Mouse (Mus musculus): ENCODE measurements at regions not wholly inside any gene's neighbourhood (a gene's known extent, or its start where the extent isn't known, plus 50 kb on each side); places are given as distances from the start of the nearest gene placed in this dataset.

GRCm38 (mm10) chr7:113133891-113134290 lies 73.4 kb upstream of the Arntl start:
- Histone ChIP-seq H3K36me3 (no peaks in the 10 kb centered on the region), H3K9ac (replicated peaks) (no peak overlapping the region), H3K27ac (replicated peaks) (no peak overlapping the region), H3K4me1 (peaks cover 5% of the 10 kb centered on the region; the same call in 1 of the 2 replicates), H3K27me3 (no peaks in the 10 kb centered on the region), H3K4me2 (replicated peaks) (no peak overlapping the region), H3K4me3 (no peak overlapping the region), H3K9me3 (no peaks in the 10 kb centered on the region)
- 79% methylated on average over 5 of the region's 5 CpGs for WGBS
- no peak for ATAC-seq (replicated peaks)

DNA sequence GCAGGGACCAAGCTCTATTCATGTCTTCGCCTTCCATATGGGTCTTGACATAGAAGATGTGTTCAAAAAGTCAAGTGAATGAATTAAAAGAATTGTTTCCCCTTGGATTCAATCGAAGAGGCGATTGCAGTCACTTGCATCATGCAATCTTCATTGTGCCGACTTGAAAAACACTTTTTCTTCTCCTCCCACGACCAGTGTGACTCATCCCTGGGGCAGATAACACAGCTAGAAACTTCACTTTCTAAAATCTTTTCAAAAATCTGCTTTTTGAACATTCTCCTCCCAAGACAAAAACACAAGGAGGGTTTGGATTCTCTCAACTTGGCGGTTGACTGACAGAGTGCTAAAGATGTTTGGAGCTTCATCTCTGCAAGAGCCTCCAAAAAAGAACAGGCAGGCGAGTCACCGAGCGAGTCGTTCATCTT lies 67.2 kb upstream of the Arntl start:
- Histone ChIP-seq H3K9me3 (no peaks in the 10 kb centered on the region), H3K4me2 (replicated peaks) (no peak overlapping the region), H3K36me3 (no peaks in the 10 kb centered on the region), H3K4me3 (no peak overlapping the region), H3K9ac (replicated peaks) (no peak overlapping the region), H3K27ac (replicated peaks) (no peak overlapping the region), H3K27me3 (no peaks in the 10 kb centered on the region), H3K4me1 (peaks cover 16% of the 10 kb centered on the region)
- WGBS: 82% methylated on average over 10 of the region's 10 CpGs
- ATAC-seq (replicated peaks): no peak

GRCm38 (mm10) chr7:113141846-113142683 lies 65.2 kb upstream of the Arntl start:
- ATAC-seq (replicated peaks): peak; percentile 20; the same call in 1 of the 2 replicates
- 14% methylated on average over 10 of the region's 10 CpGs for WGBS
- Histone ChIP-seq H3K4me2 (replicated peaks) (no peak overlapping the region), H3K4me1 (peaks cover 19% of the 10 kb centered on the region), H3K4me3 (no peak overlapping the region), H3K27ac (replicated peaks) (no peak overlapping the region), H3K36me3 (no peaks in the 10 kb centered on the region), H3K27me3 (no peaks in the 10 kb centered on the region), H3K9me3 (no peaks in the 10 kb centered on the region), H3K9ac (replicated peaks) (no peak overlapping the region)

DNA sequence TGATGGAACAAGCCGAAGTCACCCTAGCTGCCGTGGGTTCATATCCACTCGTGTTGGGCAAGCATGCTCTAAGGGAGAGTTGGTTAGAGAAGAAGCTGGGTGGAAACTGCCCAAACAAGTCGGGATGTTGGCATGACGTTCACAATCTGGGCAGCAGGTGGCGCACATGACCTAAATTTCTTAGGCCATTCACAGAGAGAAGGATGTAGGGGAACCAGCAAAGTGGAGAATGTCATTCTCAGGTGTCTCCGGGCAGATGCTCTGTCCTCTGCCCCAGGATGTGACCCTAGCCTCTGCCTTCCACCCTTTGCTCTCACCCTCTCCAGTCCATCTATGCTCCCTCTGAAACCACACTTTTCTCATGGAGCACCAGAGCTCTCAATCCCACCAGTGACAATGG lies 63.7 kb upstream of the Arntl start:
- no peak overlapping the region for H3K9ac ChIP-seq (replicated peaks)
- H3K36me3 ChIP-seq: no peaks in the 10 kb centered on the region
- H3K4me2 ChIP-seq (replicated peaks): no peak overlapping the region
- 8% methylated on average over 7 of the region's 7 CpGs for WGBS
- H3K4me3 ChIP-seq: no peak overlapping the region
- H3K9me3 ChIP-seq: no peaks in the 10 kb centered on the region
- peaks cover 31% of the 10 kb centered on the region for H3K4me1 ChIP-seq
- peak; percentile 23; the same call in 1 of the 2 replicates for ATAC-seq (replicated peaks)
- H3K27me3 ChIP-seq: no peaks in the 10 kb centered on the region
- no peak overlapping the region for H3K27ac ChIP-seq (replicated peaks)

DNA sequence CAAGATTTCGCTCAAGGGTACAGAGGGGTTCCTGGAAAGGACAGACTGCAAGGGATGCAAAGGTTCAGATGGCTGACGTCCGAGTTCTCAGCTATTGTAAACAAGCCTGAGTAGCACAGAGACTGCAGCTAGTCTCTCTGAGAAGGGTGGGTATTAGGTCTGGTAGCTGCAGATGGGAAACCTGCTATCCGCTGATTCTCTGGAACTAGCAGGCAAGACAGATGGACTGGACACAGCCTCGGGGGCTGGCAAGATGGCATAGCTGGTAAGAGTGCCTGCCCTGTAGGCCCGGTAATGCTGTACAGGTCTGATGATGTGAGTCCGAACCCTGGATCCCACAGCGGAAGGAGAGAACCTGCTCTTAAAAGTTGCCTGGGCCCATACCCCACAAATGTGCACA lies 62.2 kb upstream of the Arntl start:
- Histone ChIP-seq H3K27me3 (no peaks in the 10 kb centered on the region), H3K9me3 (no peaks in the 10 kb centered on the region), H3K4me1 (peaks cover 31% of the 10 kb centered on the region), H3K4me2 (replicated peaks) (no peak overlapping the region), H3K9ac (replicated peaks) (no peak overlapping the region), H3K27ac (replicated peaks) (no peak overlapping the region), H3K4me3 (no peak overlapping the region), H3K36me3 (no peaks in the 10 kb centered on the region)
- no peak for ATAC-seq (replicated peaks)
- 89% methylated on average over 8 of the region's 8 CpGs for WGBS

DNA sequence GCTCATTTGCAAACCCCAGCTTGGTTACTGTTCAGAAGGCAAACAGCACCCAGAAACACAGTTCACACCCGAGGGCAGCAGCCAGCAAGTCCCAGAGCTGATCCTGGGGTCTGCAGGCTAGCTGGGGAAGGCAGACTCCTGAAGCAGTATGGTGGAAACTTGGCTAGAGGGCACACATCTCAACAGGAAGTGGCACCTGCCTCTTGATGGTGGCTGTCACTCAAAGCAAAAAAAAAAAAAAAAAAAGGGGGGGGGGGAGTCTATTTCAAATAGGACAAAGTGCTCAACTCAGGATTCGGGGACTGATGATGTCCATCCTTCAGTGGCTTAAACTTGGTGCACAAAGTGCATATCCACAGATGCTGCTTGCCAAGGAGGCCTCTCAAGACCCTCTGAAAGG lies 61.2 kb upstream of the Arntl start:
- Histone ChIP-seq H3K4me2 (replicated peaks) (no peak overlapping the region), H3K4me1 (peaks cover 31% of the 10 kb centered on the region), H3K36me3 (no peaks in the 10 kb centered on the region), H3K4me3 (no peak overlapping the region), H3K9me3 (no peaks in the 10 kb centered on the region), H3K27ac (replicated peaks) (no peak overlapping the region), H3K9ac (replicated peaks) (no peak overlapping the region), H3K27me3 (no peaks in the 10 kb centered on the region)
- ATAC-seq (replicated peaks): no peak
- WGBS: 77% methylated on average over 2 of the region's 2 CpGs

- Histone ChIP-seq H3K4me2 (replicated peaks) (no peak overlapping the region), H3K4me1 (peaks cover 27% of the 10 kb centered on the region), H3K27ac (replicated peaks) (no peak overlapping the region), H3K27me3 (no peaks in the 10 kb centered on the region), H3K36me3 (no peaks in the 10 kb centered on the region), H3K4me3 (no peak overlapping the region), H3K9ac (replicated peaks) (no peak overlapping the region), H3K9me3 (no peaks in the 10 kb centered on the region)
- no peak for ATAC-seq (replicated peaks)
- 86% methylated on average over 9 of the region's 9 CpGs for WGBS
These were observed 60.7 kb upstream of the Arntl start for GRCm38 (mm10) chr7:113146526-113146925.

DNA sequence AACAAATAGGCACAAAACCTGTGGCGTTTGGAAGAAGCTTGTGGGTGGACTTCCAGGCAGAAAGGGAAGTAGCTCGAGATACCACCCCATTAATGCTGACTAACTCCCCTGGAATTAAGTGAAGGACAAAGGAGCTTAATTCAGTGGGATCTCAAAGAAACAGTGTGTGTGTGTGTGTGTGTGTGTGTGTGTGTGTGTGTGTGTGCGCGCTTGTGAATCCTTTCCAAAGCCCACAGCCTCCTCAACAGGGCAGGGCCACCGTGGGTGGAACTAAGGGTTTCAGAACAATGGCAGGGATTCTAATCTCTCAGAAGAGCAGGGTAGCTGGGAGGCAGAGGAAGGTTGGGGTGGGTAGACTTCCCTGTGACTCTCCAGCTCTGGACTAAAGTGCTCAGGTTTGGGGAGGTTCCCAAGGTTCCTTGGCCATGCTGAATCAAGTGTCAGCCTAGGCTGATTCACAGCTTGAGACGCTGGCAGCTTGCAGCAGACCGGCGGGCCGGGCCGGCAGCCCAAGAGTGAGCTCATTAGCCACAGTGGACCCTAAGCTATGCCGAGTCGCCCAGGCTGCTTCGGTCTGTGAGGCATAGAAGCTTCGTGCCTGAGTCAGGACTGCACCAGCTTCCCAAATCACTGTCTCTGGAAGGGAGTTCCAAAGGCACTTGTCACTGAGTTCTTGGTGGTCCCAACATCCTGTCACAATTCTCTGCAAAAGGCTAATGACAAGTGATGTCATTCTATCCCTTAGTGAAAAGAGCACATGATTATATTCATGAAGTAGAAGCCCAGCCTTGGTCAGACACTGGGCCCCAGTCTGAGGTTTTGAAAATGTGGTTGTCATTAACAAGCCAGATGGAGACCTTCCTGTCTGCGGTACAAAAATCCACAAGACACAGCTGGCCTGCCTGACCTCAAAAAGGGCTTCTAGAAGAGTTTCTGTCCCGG lies 59.6 kb upstream of the Arntl start:
- Histone ChIP-seq H3K9me3 (no peaks in the 10 kb centered on the region), H3K4me2 (replicated peaks) (no peak overlapping the region), H3K4me3 (no peak overlapping the region), H3K27ac (replicated peaks) (peak overlapping the region; percentile 53), H3K36me3 (no peaks in the 10 kb centered on the region), H3K4me1 (peaks cover 16% of the 10 kb centered on the region), H3K27me3 (no peaks in the 10 kb centered on the region), H3K9ac (replicated peaks) (no peak overlapping the region)
- peak; percentile 81 for ATAC-seq (replicated peaks)
- 8% methylated on average over 16 of the region's 16 CpGs for WGBS

DNA sequence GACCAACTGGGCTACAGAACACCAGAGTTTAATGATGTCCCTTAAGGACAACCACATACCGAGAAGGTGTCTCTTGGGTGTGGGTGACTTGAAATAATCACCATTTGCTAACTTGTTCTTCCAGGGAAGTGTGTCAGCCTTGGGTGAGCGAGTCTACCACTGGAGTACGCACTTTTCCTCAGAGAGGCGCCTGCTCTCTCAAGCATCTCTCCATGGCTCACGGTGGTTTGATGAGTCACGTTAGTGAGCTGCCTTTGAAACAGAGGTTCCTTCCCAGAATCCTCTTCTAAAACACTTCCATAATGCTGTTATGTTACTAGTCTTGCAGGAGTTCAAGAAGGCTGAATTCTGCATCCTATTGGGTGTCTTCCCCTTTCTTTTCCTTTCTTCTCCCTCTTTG lies 58.6 kb upstream of the Arntl start:
- no peaks in the 10 kb centered on the region for H3K9me3 ChIP-seq
- no peak overlapping the region for H3K9ac ChIP-seq (replicated peaks)
- H3K4me2 ChIP-seq (replicated peaks): no peak overlapping the region
- H3K4me1 ChIP-seq: peaks cover 16% of the 10 kb centered on the region
- H3K27ac ChIP-seq (replicated peaks): no peak overlapping the region
- H3K27me3 ChIP-seq: no peaks in the 10 kb centered on the region
- H3K36me3 ChIP-seq: no peaks in the 10 kb centered on the region
- no peak for ATAC-seq (replicated peaks)
- H3K4me3 ChIP-seq: no peak overlapping the region
- WGBS: 92% methylated on average over 6 of the region's 6 CpGs

DNA sequence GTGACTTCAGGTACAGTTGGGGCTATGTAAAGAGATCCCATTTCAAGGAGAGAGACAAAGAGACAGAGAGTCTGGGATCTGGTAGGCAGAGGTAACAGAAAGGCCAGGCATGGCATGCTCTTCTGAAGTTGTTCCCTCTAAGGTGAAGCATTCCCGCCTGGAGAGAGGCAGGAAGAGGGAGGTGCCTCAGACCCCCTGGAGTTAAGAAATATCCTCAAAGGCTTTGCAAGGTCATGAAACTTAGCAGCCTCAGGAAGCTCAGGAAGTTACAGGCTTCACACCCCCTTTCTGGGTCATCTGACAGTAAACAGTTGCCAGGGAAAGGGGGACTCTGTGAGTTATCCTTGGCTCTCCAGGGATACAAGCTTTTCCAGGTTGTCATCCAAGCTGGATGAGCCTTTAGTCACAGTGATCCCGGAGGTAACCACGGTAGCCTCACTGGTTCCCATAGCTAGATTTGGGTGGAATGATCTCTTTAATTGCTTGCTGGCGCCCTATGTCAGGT lies 57.2 kb upstream of the Arntl start:
- no peaks in the 10 kb centered on the region for H3K27me3 ChIP-seq
- WGBS: 82% methylated on average over 4 of the region's 4 CpGs

DNA sequence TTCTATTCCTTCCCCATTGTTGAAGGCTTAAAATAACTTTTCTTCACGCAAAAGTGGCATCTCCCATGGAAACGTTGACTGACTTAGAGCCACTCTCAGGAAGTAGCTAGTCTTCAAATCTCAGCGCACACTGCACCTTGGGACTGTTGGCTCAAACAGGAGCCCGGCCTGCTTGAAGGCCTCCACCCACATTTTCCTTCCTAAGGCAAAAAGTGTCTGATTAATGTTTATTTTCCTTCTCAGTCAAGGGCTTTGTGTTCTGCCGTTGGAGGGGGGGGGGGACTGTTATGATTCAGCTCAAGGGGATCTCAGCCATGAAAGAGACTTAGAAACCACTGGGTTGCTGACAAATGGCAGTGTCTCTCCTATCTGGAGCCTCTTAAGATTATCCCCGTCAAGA lies 56.5 kb upstream of the Arntl start:
- no peak for ATAC-seq (replicated peaks)
- H3K9me3 ChIP-seq: no peaks in the 10 kb centered on the region
- H3K36me3 ChIP-seq: no peaks in the 10 kb centered on the region
- no peaks in the 10 kb centered on the region for H3K27me3 ChIP-seq
- peaks cover 16% of the 10 kb centered on the region for H3K4me1 ChIP-seq
- no peak overlapping the region for H3K27ac ChIP-seq (replicated peaks)
- 65% methylated on average over 6 of the region's 6 CpGs for WGBS
- no peak overlapping the region for H3K4me2 ChIP-seq (replicated peaks)
- no peak overlapping the region for H3K4me3 ChIP-seq
- H3K9ac ChIP-seq (replicated peaks): no peak overlapping the region

More for the DNA sequence above, 57.2 kb upstream of the Arntl start:
- Histone ChIP-seq H3K4me1 (peaks cover 16% of the 10 kb centered on the region), H3K9ac (replicated peaks) (no peak overlapping the region), H3K4me2 (replicated peaks) (no peak overlapping the region), H3K9me3 (no peaks in the 10 kb centered on the region), H3K27ac (replicated peaks) (no peak overlapping the region), H3K4me3 (no peak overlapping the region), H3K36me3 (no peaks in the 10 kb centered on the region)
- ATAC-seq (replicated peaks): no peak

- no peaks in the 10 kb centered on the region for H3K36me3 ChIP-seq
- no peak overlapping the region for H3K4me3 ChIP-seq
- H3K9me3 ChIP-seq: no peaks in the 10 kb centered on the region
- no peak overlapping the region for H3K9ac ChIP-seq (replicated peaks)
- H3K27me3 ChIP-seq: no peaks in the 10 kb centered on the region
- ATAC-seq (replicated peaks): no peak
- H3K27ac ChIP-seq (replicated peaks): no peak overlapping the region
- peaks cover 20% of the 10 kb centered on the region for H3K4me1 ChIP-seq
- 64% methylated on average over 6 of the region's 6 CpGs for WGBS
- no peak overlapping the region for H3K4me2 ChIP-seq (replicated peaks)
These were observed 55.8 kb upstream of the Arntl start for GRCm38 (mm10) chr7:113151499-113151898.

Measured in forebrain, embryonic 15.5 days (tissue).